Comparison of ENCODE assay signal across 11 mouse cellular contexts in genomic region chr11:108980530-108980929, GRCm38 (mm10).
DNase-seq lines count a peak whose midpoint lies in the region; ATAC-seq and TF ChIP-seq lines count a peak whose summit lies in the region.
"Had no signal": no experiment of that assay in that cellular context is flagged by ENCODE, and none has a peak within 500 bp of the region (broad histone marks: within the 10 kb centered on the region; RNA-seq: fewer than 3 reads in every experiment).

No protein-coding gene starts in this region.

- no peak overlapping the region for H3ac ChIP-seq in myocyte (ENCODE audit: control insufficient read depth, insufficient read length)

- no peaks in the 10 kb centered on the region for H3K27me3 ChIP-seq in midbrain, postnatal 0 days (ENCODE audit: insufficient read depth, low read length)
- no peaks in the 10 kb centered on the region for H3K27me3 ChIP-seq in midbrain, embryonic 11.5 days (ENCODE audit: control insufficient read depth, insufficient read depth, low read length)
- no peaks in the 10 kb centered on the region for H3K27me3 ChIP-seq in myocyte (ENCODE audit: control insufficient read depth, insufficient read depth, insufficient read length)
- H3K27me3 ChIP-seq: liver, embryonic 13.5 days had no signal

- no peak overlapping the region for H3K27ac ChIP-seq in midbrain, postnatal 0 days (ENCODE audit: low read depth, low read length)
- H3K27ac ChIP-seq in midbrain, embryonic 11.5 days (ENCODE audit: low read depth, low read length): no peak overlapping the region
- peak overlapping the region; percentile 49; the same call in 1 of the 2 replicates for H3K27ac ChIP-seq in layer of hippocampus, adult 2 months
- no peak overlapping the region for H3K27ac ChIP-seq in gastrocnemius, adult 2 months
- H3K27ac ChIP-seq: embryonic facial prominence, embryonic 13.5 days; liver, embryonic 13.5 days had no signal

- no peaks in the 10 kb centered on the region for H3K4me1 ChIP-seq in midbrain, postnatal 0 days (ENCODE audit: insufficient read depth, low read length)
- H3K4me1 ChIP-seq in midbrain, embryonic 11.5 days (ENCODE audit: control insufficient read depth, insufficient read depth, low read length): no peaks in the 10 kb centered on the region; the same call in 1 of the 2 replicates
- H3K4me1 ChIP-seq: liver, embryonic 13.5 days had no signal

- no peaks in the 10 kb centered on the region for H3K36me3 ChIP-seq in midbrain, postnatal 0 days (ENCODE audit: insufficient read depth, low read length)
- no peaks in the 10 kb centered on the region for H3K36me3 ChIP-seq in midbrain, embryonic 11.5 days (ENCODE audit: control insufficient read depth, insufficient read depth, low read length)
- H3K36me3 ChIP-seq in myocyte (ENCODE audit: control insufficient read depth, insufficient read depth): no peaks in the 10 kb centered on the region
- H3K36me3 ChIP-seq: embryonic facial prominence, embryonic 13.5 days; G1E; liver, embryonic 13.5 days had no signal

- 77% methylated on average over 12 of the region's 12 CpGs for WGBS in midbrain, postnatal 0 days
- 87% methylated on average over 12 of the region's 12 CpGs for WGBS in midbrain, embryonic 11.5 days

- DNase-seq in midbrain, postnatal 0 days (ENCODE audit: low spot score): peak; percentile 15
- DNase-seq in midbrain, embryonic 11.5 days (ENCODE audit: low spot score, missing footprints): no peak
- peak; percentile 74 to 81 for DNase-seq in frontal cortex, adult 2 months (ENCODE audit: extremely low spot score in 1 of 2, low spot score in 1 of 2)
- DNase-seq in layer of hippocampus, adult 2 months (ENCODE audit: low spot score in 2 of 2): peak; percentile 53 to 60
- no peak for DNase-seq in neural tube, embryonic 10.5 days (ENCODE audit: extremely low spot score, low spot score)
- no peak for DNase-seq in gastrocnemius, adult 2 months
- DNase-seq in embryo, embryonic 10 days (ENCODE audit: low spot score): no peak
- DNase-seq: liver, embryonic 13.5 days had no signal

- no peak overlapping the region for H3K9ac ChIP-seq in midbrain, postnatal 0 days (replicated peaks; ENCODE audit: low read length, poor library complexity, severe bottlenecking)
- H3K9ac ChIP-seq in midbrain, embryonic 11.5 days (ENCODE audit: low read length): no peak overlapping the region
- H3K9ac ChIP-seq: embryonic facial prominence, embryonic 13.5 days; liver, embryonic 13.5 days had no signal

- no peak overlapping the region for H3K4me2 ChIP-seq in midbrain, postnatal 0 days (ENCODE audit: low read depth, low read length, poor library complexity, severe bottlenecking)
- no peak overlapping the region for H3K4me2 ChIP-seq in midbrain, embryonic 11.5 days
- peak overlapping the region; percentile 51 for H3K4me2 ChIP-seq in myocyte (ENCODE audit: low read depth)
- H3K4me2 ChIP-seq: embryonic facial prominence, embryonic 13.5 days; liver, embryonic 13.5 days had no signal

- no peak overlapping the region for H3K4me3 ChIP-seq in midbrain, postnatal 0 days (ENCODE audit: low read depth, low read length)
- H3K4me3 ChIP-seq in midbrain, embryonic 11.5 days (ENCODE audit: low read depth, low read length): no peak overlapping the region
- H3K4me3 ChIP-seq in layer of hippocampus, adult 2 months: no peak overlapping the region
- H3K4me3 ChIP-seq in myocyte: no peak overlapping the region
- no peak overlapping the region for H3K4me3 ChIP-seq in gastrocnemius, adult 2 months
- H3K4me3 ChIP-seq: embryonic facial prominence, embryonic 13.5 days; liver, embryonic 13.5 days had no signal

- no peak for TF ChIP-seq CTCF in midbrain, postnatal 0 days (IDR thresholded peaks at IDR 0.05)
- TF ChIP-seq CTCF in layer of hippocampus, adult 2 months (conservative IDR thresholded peaks at IDR 0.05): peak; percentile 38; the same call in 1 of the 2 replicates
- TF ChIP-seq CTCF in gastrocnemius, adult 2 months (IDR thresholded peaks at IDR 0.05): no peak

- H3K79me2 ChIP-seq in myocyte (ENCODE audit: control insufficient read depth, insufficient read depth): no peaks in the 10 kb centered on the region

- intact Hi-C loops in gastrocnemius, adult 2 months (cut with DNase I): no loop called here

- no peak for TF ChIP-seq POLR2A in myocyte (IDR thresholded peaks at IDR 0.05; ENCODE audit: insufficient read length, low read depth)

- H3K9me3 ChIP-seq in midbrain, postnatal 0 days (ENCODE audit: low read length): no peaks in the 10 kb centered on the region
- no peaks in the 10 kb centered on the region for H3K9me3 ChIP-seq in midbrain, embryonic 11.5 days (ENCODE audit: control insufficient read depth, low read length)
- H3K9me3 ChIP-seq: embryonic facial prominence, embryonic 13.5 days; liver, embryonic 13.5 days had no signal

- ATAC-seq in midbrain, postnatal 0 days (ENCODE audit: low FRiP score): no peak
- ATAC-seq in midbrain, embryonic 11.5 days (ENCODE audit: low FRiP score): no peak

TF ChIP-seq in myocyte, 11 proteins besides CTCF, POLR2A, EP300 and RAD21:
- TF ChIP-seq MYOD1 (IDR thresholded peaks at IDR 0.05; ENCODE audit: control insufficient read depth in 1 of 3, insufficient read length in 2 of 3, low read depth in 2 of 3) (peak in 2 of 3 experiments; percentile 48 to 70), REST (IDR thresholded peaks at IDR 0.05; ENCODE audit: insufficient read depth, insufficient read length) (no peak), SRF (IDR thresholded peaks at IDR 0.05; ENCODE audit: control insufficient read depth, insufficient read length, low read depth) (no peak), POLR2AphosphoS2 (IDR thresholded peaks at IDR 0.05; ENCODE audit: insufficient read length, low read depth) (no peak), E2F4 (IDR thresholded peaks at IDR 0.05; ENCODE audit: insufficient read depth) (no peak), USF1 (IDR thresholded peaks at IDR 0.05; ENCODE audit: low read depth) (no peak), CEBPB (IDR thresholded peaks at IDR 0.05; ENCODE audit: insufficient read depth, poor library complexity, severe bottlenecking) (no peak), MYOG (IDR thresholded peaks at IDR 0.05; ENCODE audit: control insufficient read depth in 1 of 3, insufficient read depth in 1 of 3, insufficient read length in 2 of 3, low read depth in 2 of 3) (peak in 2 of 3 experiments; percentile 11 to 59)

Comparison
In these comparisons a context has a peak if more than half of its experiments do, and no peak if none do; other contexts are left out.
1. DNase-seq: peak in midbrain, postnatal 0 days (single experiment), frontal cortex, adult 2 months (2 of 2) and layer of hippocampus, adult 2 months (2 of 2); none in midbrain, embryonic 11.5 days (single experiment), neural tube, embryonic 10.5 days (single experiment), gastrocnemius, adult 2 months (single experiment) and embryo, embryonic 10 days (single experiment).